Mouse (Mus musculus) thymus, adult 2 months (tissue): ENCODE data around the gene Tas1r1.

Source experiments
- CTCF ChIP-seq: fragments of 200-500 bp; IDR thresholded peaks from 2 replicates; pipeline ENCODE4 v1.5.1; 2012; ENCODE audit warnings: mild to moderate bottlenecking, control low read depth, low read length, moderate library complexity, borderline replicate concordance; ENCODE audit not compliant: control insufficient read depth, poor library complexity, insufficient read depth; ENCODE audit errors: extremely low read depth
- POLR2A ChIP-seq: fragments of 200-500 bp; IDR thresholded peaks from 2 replicates; pipeline ENCODE4 v1.6.1; 2012; ENCODE audit warnings: mild to moderate bottlenecking, low read length, control low read depth, moderate library complexity; ENCODE audit not compliant: control insufficient read depth, poor library complexity, insufficient read depth; ENCODE audit errors: extremely low read depth

DNA sequence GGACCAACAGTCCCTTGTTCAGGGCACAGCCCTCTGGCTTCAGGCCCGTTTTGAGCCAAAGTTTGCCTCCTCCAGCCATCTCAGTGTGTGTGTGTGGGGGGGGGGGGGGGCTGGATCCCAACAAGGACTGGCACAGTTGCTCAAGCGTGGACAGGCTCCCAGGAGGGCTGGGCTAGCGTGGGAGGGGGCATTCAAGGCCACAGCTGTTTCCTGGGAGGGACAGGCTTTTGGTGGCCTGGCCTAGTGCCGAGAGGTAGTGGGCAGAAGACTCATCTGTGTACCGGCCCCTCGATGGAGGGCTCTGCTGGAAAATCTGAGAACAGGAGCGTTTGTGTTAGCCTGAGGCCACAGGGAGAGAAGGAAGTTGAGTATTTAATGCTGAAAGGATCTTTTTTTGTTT is 41.6 kb upstream of the Tas1r1 start:
- TF ChIP-seq CTCF (no peak), POLR2A (no peak)
